Mouse (Mus musculus) midbrain, embryonic 14.5 days (tissue): ENCODE measurements at regions not wholly inside any gene's neighbourhood (a gene's known extent, or its start where the extent isn't known, plus 50 kb on each side); places are given as distances from the start of the nearest gene placed in this dataset.
"Not testable (repeated sequence)": the region's sequence is repeated elsewhere in the genome, so short reads cannot be mapped to it uniquely, and the experiment has no call there.

ENCODE experiments used
- ATAC-seq: fragments of 200-750 bp; cut with Nextera tagmentation; 2 replicates; pipeline ENCODE4 v1.8.0; 2017; ENCODE audit warnings: moderate number of reproducible peaks, moderate library complexity; ENCODE audit not compliant: low FRiP score, low TSS enrichment
- DNase-seq: peaks from one replicate; pipeline ENCODE4 v3.0.0-alpha.2; 2015
- H3K27ac ChIP-seq: fragments of 300-500 bp; sonication (generic); replicated peaks from 2 replicates; pipeline ENCODE4 v1.5.1; 2014; ENCODE audit warnings: mild to moderate bottlenecking, low read depth, low read length, moderate library complexity
- H3K27me3 ChIP-seq: fragments of 300-500 bp; sonication (generic); 2 replicates; pipeline ENCODE4 v1.6.1; 2014; ENCODE audit warnings: low read length, control low read depth, mixed read lengths; ENCODE audit not compliant: control insufficient read depth, insufficient read depth
- H3K36me3 ChIP-seq: fragments of 300-500 bp; sonication (generic); 2 replicates; pipeline ENCODE4 v1.6.1; 2014; ENCODE audit warnings: low read length, control low read depth; ENCODE audit not compliant: control insufficient read depth, insufficient read depth
- H3K4me1 ChIP-seq: fragments of 300-500 bp; sonication (generic); 2 replicates; pipeline ENCODE4 v1.6.1; 2014; ENCODE audit warnings: mild to moderate bottlenecking, antibody characterized with exemption, low read length, control low read depth; ENCODE audit not compliant: control insufficient read depth, insufficient read depth
- H3K4me2 ChIP-seq: fragments of 300-500 bp; sonication (generic); 2 replicates; pipeline ENCODE4 v1.6.1; 2014; ENCODE audit warnings: mild to moderate bottlenecking, low read length, moderate library complexity
- H3K4me3 ChIP-seq: fragments of 300-500 bp; sonication (generic); replicated peaks from 2 replicates; pipeline ENCODE4 v1.5.1; 2014; ENCODE audit warnings: low read depth, low read length
- H3K9ac ChIP-seq: fragments of 300-500 bp; sonication (generic); replicated peaks from 2 replicates; pipeline ENCODE4 v1.6.1; 2014; ENCODE audit warnings: mild to moderate bottlenecking, low read length, moderate library complexity
- H3K9me3 ChIP-seq: fragments of 300-500 bp; sonication (generic); 2 replicates; pipeline ENCODE4 v1.6.1; 2016; ENCODE audit warnings: low read length, control low read depth, mixed read lengths; ENCODE audit not compliant: control insufficient read depth
- WGBS: fragments of 180-500 bp; shearing (Covaris S2); extraction: QIAGEN DNeasy Blood & Tissue Kit; methylation state at CpG from one replicate; pipeline ENCODE4 v1.1.7; 2014; 5-methylcytosine and 5-hydroxymethylcytosine counted together

GRCm38 (mm10) chr9:11441241-11441997, 536.8 kb upstream of the Cntn5 start:
- not testable (repeated sequence) for H3K9ac ChIP-seq, H3K27ac ChIP-seq, H3K27me3 ChIP-seq, H3K4me2 ChIP-seq, H3K4me1 ChIP-seq, ATAC-seq, H3K36me3 ChIP-seq, H3K4me3 ChIP-seq, H3K9me3 ChIP-seq
- WGBS, result 17% methylated on average over 10 of the region's 10 CpGs
- DNase-seq, result peak; percentile 3

GRCm38 (mm10) chr9:11436443-11437167, 532.0 kb upstream of the Cntn5 start:
- no peak overlapping the region for H3K4me3 ChIP-seq
- no peaks in the 10 kb centered on the region for H3K27me3 ChIP-seq
- no peak overlapping the region for H3K4me2 ChIP-seq
- no peak for ATAC-seq
- H3K9ac ChIP-seq, result no peak overlapping the region
- DNase-seq, result no peak
- no peaks in the 10 kb centered on the region for H3K36me3 ChIP-seq
- 92% methylated on average over 1 of the region's 1 CpGs for WGBS
- no peak overlapping the region for H3K27ac ChIP-seq
- no peaks in the 10 kb centered on the region for H3K4me1 ChIP-seq
- H3K9me3 ChIP-seq, result no peaks in the 10 kb centered on the region

DNA sequence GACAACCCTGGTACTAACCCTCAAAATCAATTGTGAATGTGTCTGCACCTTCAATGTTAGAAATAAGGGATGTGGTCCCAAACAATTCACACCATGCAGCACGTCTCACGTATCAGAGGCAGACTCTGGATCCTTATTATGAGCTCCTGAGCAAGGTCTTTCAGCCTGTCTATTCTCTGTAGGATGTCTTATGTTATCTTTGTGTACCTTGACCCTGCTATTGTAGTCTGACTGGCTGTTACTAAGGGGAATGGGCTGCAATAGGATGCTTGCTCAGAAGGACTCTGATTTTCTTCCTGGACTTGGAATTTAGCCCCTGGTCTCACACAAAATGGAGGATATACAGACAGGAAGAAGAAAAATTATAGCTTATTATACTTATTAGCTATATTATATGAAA, 531.4 kb upstream of the Cntn5 start:
- H3K4me2 ChIP-seq, result no peak overlapping the region
- 71% methylated on average over 2 of the region's 2 CpGs for WGBS
- H3K27ac ChIP-seq, result no peak overlapping the region
- DNase-seq (no peak), ATAC-seq (no peak)
- H3K27me3 ChIP-seq, result no peaks in the 10 kb centered on the region
- H3K36me3 ChIP-seq, result no peaks in the 10 kb centered on the region
- no peaks in the 10 kb centered on the region for H3K9me3 ChIP-seq
- H3K4me3 ChIP-seq, result no peak overlapping the region
- H3K9ac ChIP-seq, result no peak overlapping the region
- no peaks in the 10 kb centered on the region for H3K4me1 ChIP-seq

GRCm38 (mm10) chr9:11435019-11435418, 530.4 kb upstream of the Cntn5 start:
- DNase-seq (peak; percentile 46), ATAC-seq (no peak)
- Histone ChIP-seq H3K4me3 (no peak overlapping the region), H3K4me2 (no peak overlapping the region), H3K36me3 (no peaks in the 10 kb centered on the region), H3K9ac (no peak overlapping the region), H3K27ac (no peak overlapping the region), H3K9me3 (no peaks in the 10 kb centered on the region), H3K27me3 (no peaks in the 10 kb centered on the region), H3K4me1 (no peaks in the 10 kb centered on the region)
- WGBS, result 34% methylated on average over 2 of the region's 2 CpGs

- Histone ChIP-seq H3K4me2 (no peak overlapping the region), H3K27ac (no peak overlapping the region), H3K36me3 (no peaks in the 10 kb centered on the region), H3K4me3 (no peak overlapping the region), H3K27me3 (no peaks in the 10 kb centered on the region), H3K4me1 (no peaks in the 10 kb centered on the region), H3K9ac (no peak overlapping the region), H3K9me3 (no peaks in the 10 kb centered on the region)
- WGBS, result 83% methylated on average over 3 of the region's 3 CpGs
- no peak for DNase-seq
- ATAC-seq, result no peak
These were observed 521.9 kb upstream of the Cntn5 start for GRCm38 (mm10) chr9:11426473-11426872.

GRCm38 (mm10) chr9:11396829-11397228, 492.3 kb upstream of the Cntn5 start:
- ATAC-seq, result no peak

GRCm38 (mm10) chr9:11381648-11382075, 477.1 kb upstream of the Cntn5 start:
- ATAC-seq, result no peak
- Histone ChIP-seq H3K4me2 (no peak overlapping the region), H3K4me1 (no peaks in the 10 kb centered on the region), H3K27me3 (no peaks in the 10 kb centered on the region), H3K27ac (no peak overlapping the region), H3K9ac (no peak overlapping the region), H3K4me3 (no peak overlapping the region), H3K36me3 (no peaks in the 10 kb centered on the region), H3K9me3 (no peaks in the 10 kb centered on the region)
- no peak for DNase-seq
- 83% methylated on average over 1 of the region's 1 CpGs for WGBS

More at GRCm38 (mm10) chr9:11396829-11397228, 492.3 kb upstream of the Cntn5 start:
- H3K36me3 ChIP-seq, result no peaks in the 10 kb centered on the region
- H3K27ac ChIP-seq, result no peak overlapping the region
- 84% methylated on average over 2 of the region's 2 CpGs for WGBS
- H3K4me1 ChIP-seq, result no peaks in the 10 kb centered on the region
- H3K4me3 ChIP-seq, result no peak overlapping the region
- DNase-seq, result no peak
- no peak overlapping the region for H3K9ac ChIP-seq
- no peaks in the 10 kb centered on the region for H3K9me3 ChIP-seq
- H3K27me3 ChIP-seq, result no peaks in the 10 kb centered on the region
- no peak overlapping the region for H3K4me2 ChIP-seq

- DNase-seq (no peak), ATAC-seq (no peak)
- Histone ChIP-seq H3K27me3 (no peaks in the 10 kb centered on the region), H3K27ac (no peak overlapping the region), H3K4me1 (no peaks in the 10 kb centered on the region), H3K4me3 (no peak overlapping the region), H3K9ac (no peak overlapping the region), H3K9me3 (no peaks in the 10 kb centered on the region), H3K4me2 (no peak overlapping the region), H3K36me3 (no peaks in the 10 kb centered on the region)
- WGBS, result 92% methylated on average over 7 of the region's 7 CpGs
These were observed 476.0 kb upstream of the Cntn5 start for GRCm38 (mm10) chr9:11380531-11380930.

DNA sequence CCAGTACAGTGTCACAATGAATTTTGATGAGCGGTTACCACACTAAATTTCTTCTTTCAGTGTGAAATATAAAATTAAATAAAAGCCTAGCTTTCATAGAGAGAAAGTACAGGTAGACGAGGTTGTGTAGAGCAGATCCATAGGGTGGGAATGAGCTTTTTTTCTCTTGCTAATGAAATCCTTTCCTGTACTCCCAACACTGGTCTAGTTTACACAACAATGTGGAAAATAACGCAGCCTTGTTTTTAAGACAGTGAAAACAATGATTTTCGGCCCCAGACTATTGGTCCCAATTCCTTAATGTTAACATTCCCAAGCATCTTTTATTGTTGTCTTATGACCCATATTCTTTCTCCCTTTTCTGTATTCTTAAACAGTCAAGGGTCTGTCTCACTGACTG, 473.5 kb upstream of the Cntn5 start:
- no peak overlapping the region for H3K27ac ChIP-seq
- H3K9me3 ChIP-seq, result no peaks in the 10 kb centered on the region
- H3K9ac ChIP-seq, result no peak overlapping the region
- H3K4me1 ChIP-seq, result no peaks in the 10 kb centered on the region
- 92% methylated on average over 4 of the region's 4 CpGs for WGBS
- ATAC-seq (no peak), DNase-seq (no peak)
- no peak overlapping the region for H3K4me2 ChIP-seq
- H3K27me3 ChIP-seq, result no peaks in the 10 kb centered on the region
- H3K36me3 ChIP-seq, result no peaks in the 10 kb centered on the region
- no peak overlapping the region for H3K4me3 ChIP-seq
